Mouse (Mus musculus): ENCODE results near the gene Mgst2. TPM values are rescaled to one million over a fixed set of nuclear protein-coding genes. Genes with fewer than 3 reads are reported as not detected.

The Mgst2 gene
- polyA plus RNA-seq, 1 experiment from 2014 or later, result not detected

DNA sequence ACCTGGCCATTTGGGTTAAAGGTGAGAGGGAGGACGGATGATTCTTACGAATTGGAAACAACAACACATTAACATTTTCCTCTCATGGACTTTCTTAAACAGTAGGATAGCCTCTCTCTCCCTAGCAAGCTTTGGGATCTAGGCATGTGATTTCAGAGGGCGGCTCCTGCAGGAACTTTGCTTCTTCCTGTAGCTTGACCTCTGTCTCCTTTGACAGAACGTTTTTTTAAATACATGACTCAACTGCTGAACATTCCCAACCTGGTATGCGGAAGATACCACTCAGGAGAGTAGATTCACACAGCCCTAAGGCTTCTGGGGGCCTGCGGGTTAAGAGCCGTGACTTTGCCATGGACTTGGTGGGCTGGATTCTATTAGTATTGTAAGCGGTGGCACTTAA, 10.7 kb upstream of the Mgst2 start:
- Histone ChIP-seq H3K9me3 (ENCODE audit: control insufficient read depth, low read length) (no peaks in the 10 kb centered on the region), H3K4me3 (ENCODE audit: low read depth, low read length) (no peak overlapping the region), H3K9ac (ENCODE audit: low read length) (no peak overlapping the region), H3K4me1 (ENCODE audit: control insufficient read depth, insufficient read depth, low read length) (peaks cover 9% of the 10 kb centered on the region), H3K36me3 (ENCODE audit: control insufficient read depth, insufficient read depth, low read length) (no peaks in the 10 kb centered on the region), H3K27me3 (ENCODE audit: control insufficient read depth, insufficient read depth, low read length) (no peaks in the 10 kb centered on the region), H3K4me2 (no peak overlapping the region), H3K27ac (ENCODE audit: low read depth, low read length) (no peak overlapping the region)
- ATAC-seq (ENCODE audit: low FRiP score) (no peak), DNase-seq (ENCODE audit: low spot score, missing footprints) (no peak)
- 83% methylated on average over 8 of the region's 8 CpGs for WGBS

DNA sequence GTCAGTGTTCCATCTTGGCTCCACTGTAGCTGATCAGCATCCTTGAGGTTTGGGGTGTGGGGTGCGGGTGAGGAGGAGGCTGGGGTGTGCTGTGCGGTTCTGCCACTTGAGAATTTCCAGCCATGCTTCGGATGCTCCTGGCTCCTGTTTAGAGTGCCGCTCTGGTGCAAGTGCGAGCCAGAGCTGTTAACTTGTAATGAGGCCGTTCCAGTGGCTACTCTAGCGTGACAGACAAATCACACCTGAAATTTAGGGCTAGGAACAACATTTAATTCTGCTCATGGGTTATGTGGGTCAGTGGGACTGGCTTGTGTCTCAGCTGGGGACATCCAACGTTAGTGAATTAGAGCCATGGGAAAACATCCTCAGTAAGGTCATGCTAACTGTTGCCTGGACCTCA, 10.2 kb upstream of the Mgst2 start:
- 89% methylated on average over 8 of the region's 8 CpGs for WGBS
- Histone ChIP-seq H3K9me3 (ENCODE audit: control insufficient read depth, low read length) (no peaks in the 10 kb centered on the region), H3K9ac (ENCODE audit: low read length) (no peak overlapping the region), H3K4me3 (ENCODE audit: low read depth, low read length) (no peak overlapping the region), H3K27me3 (ENCODE audit: control insufficient read depth, insufficient read depth, low read length) (no peaks in the 10 kb centered on the region), H3K27ac (ENCODE audit: low read depth, low read length) (no peak overlapping the region), H3K4me1 (ENCODE audit: control insufficient read depth, insufficient read depth, low read length) (peaks cover 9% of the 10 kb centered on the region), H3K4me2 (no peak overlapping the region), H3K36me3 (ENCODE audit: control insufficient read depth, insufficient read depth, low read length) (no peaks in the 10 kb centered on the region)
- no peak for ATAC-seq (ENCODE audit: low FRiP score)
- no peak for DNase-seq (ENCODE audit: low spot score, missing footprints)

DNA sequence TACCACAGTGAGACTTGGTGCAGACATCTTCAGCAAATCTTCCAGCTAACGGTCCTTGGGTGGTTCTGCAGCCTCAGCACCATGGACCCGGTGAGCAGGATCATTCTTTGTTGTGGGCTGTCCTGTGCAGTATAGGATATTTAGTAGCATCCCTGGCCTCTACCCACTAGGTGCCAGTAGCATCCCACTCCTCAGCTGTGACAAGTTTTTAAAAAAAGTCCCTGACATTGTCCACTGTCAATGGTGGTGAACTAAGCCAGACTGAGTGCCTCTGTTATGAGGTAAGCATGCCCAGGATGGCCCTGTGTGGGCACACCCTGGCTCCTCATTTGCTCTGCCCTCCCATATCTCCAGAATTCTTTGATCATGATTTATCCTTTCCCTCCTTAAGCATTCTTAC, 9.0 kb upstream of the Mgst2 start:
- no peak overlapping the region for H3K4me3 ChIP-seq (ENCODE audit: low read depth, low read length)
- H3K36me3 ChIP-seq (ENCODE audit: control insufficient read depth, insufficient read depth, low read length), result no peaks in the 10 kb centered on the region
- no peak overlapping the region for H3K4me2 ChIP-seq
- ATAC-seq (ENCODE audit: low FRiP score), result 0 out of 2 replicates have a peak, but pooled peaks have one; percentile 8
- no peak overlapping the region for H3K9ac ChIP-seq (ENCODE audit: low read length)
- no peaks in the 10 kb centered on the region for H3K9me3 ChIP-seq (ENCODE audit: control insufficient read depth, low read length)
- WGBS, result 81% methylated on average over 2 of the region's 2 CpGs
- H3K27ac ChIP-seq (ENCODE audit: low read depth, low read length), result no peak overlapping the region
- H3K4me1 ChIP-seq (ENCODE audit: control insufficient read depth, insufficient read depth, low read length), result peaks cover 9% of the 10 kb centered on the region
- no peaks in the 10 kb centered on the region for H3K27me3 ChIP-seq (ENCODE audit: control insufficient read depth, insufficient read depth, low read length)
- no peak for DNase-seq (ENCODE audit: low spot score, missing footprints)

DNA sequence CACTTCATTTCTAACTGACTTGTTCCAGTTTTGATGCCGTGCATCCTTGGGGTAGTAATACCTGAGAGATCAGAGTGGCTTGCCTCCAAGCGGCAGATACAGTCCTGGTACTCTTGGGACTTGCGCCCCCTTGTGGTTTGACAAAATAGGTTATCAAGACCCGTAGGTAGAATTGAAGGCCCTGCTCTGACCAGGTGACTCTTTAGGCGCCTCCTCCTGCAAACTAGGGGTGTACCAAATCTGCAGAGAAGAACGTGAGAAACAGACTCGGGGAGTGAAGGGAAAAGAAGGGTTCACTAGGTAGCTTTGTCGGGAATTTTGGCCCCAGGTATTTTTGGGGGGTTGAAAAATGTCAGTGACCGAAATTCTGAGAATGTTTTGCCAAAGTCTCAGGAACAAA, 7.9 kb upstream of the Mgst2 start:
- peak overlapping the region; percentile 42; the same call in 1 of the 2 replicates for H3K9ac ChIP-seq (ENCODE audit: low read length)
- ATAC-seq (ENCODE audit: low FRiP score) (peak; percentile 73), DNase-seq (ENCODE audit: low spot score, missing footprints) (peak; percentile 97)
- no peak overlapping the region for H3K4me3 ChIP-seq (ENCODE audit: low read depth, low read length)
- H3K27ac ChIP-seq (ENCODE audit: low read depth, low read length), result no peak overlapping the region
- H3K36me3 ChIP-seq (ENCODE audit: control insufficient read depth, insufficient read depth, low read length), result no peaks in the 10 kb centered on the region
- H3K4me1 ChIP-seq (ENCODE audit: control insufficient read depth, insufficient read depth, low read length), result peaks cover 9% of the 10 kb centered on the region
- H3K27me3 ChIP-seq (ENCODE audit: control insufficient read depth, insufficient read depth, low read length), result no peaks in the 10 kb centered on the region
- no peaks in the 10 kb centered on the region for H3K9me3 ChIP-seq (ENCODE audit: control insufficient read depth, low read length)
- WGBS, result 4% methylated on average over 9 of the region's 9 CpGs
- peak overlapping the region; percentile 37 for H3K4me2 ChIP-seq

DNA sequence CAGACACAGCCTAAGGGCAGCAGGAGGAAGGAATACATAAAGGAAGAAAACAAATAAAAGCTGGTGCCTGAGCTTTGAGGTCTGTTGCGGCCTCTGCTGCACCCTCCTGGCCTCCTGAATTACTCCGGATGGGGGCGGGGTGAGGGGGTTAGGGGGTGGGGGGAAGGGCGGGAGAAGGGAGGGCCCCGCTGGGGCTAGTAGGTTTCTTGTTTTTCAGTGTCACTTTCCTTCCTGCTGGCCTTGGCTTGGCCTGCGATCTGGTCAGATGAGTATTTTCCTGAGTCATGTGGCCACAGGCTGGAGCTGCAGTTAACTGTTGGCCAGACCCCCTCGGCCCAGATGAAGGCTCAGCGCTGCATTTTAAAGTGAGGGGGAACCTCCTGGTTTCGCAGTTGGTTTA, 7.5 kb upstream of the Mgst2 start:
- ATAC-seq (ENCODE audit: low FRiP score), result peak; percentile 61; the same call in 1 of the 2 replicates
- peaks cover 9% of the 10 kb centered on the region for H3K4me1 ChIP-seq (ENCODE audit: control insufficient read depth, insufficient read depth, low read length)
- H3K4me3 ChIP-seq (ENCODE audit: low read depth, low read length), result no peak overlapping the region

DNA sequence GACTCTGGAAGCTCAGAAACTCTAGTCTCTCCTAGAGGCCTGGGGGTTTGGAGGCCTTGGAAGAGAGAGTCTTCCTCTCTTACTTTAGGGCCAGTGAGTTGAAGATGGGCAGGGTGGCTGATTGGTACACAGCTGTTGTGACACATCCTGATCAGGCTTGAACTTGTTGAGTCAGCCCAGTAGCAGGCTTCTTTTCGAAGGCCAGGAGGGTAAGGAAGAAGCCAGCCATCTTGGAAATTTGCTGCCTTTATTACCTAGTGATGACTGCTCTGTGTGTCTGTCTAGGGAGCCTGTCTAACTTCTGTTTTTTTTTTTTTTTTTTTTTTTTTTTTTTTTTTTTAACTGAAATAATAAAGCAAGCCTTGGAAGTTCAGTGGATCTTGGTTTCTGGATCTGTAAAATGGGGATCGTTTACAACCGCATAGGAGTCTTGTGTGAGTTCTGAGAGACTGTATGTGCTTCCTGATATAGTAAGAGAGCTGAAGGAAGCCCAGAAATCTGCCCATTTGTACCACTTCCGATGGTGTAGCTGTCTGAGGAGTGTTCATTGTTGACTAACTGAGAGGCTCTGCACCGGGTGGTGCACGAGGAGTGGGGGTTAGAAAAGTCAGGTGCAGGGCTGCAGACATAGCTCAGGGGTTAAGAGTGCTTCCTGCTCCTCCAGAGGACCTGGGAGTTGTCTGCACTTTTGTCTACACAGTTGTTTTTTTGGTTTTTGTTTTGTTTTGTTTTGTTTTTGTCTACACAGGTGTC, 5.7 kb upstream of the Mgst2 start:
- no peak for ATAC-seq (ENCODE audit: low FRiP score)
- Histone ChIP-seq H3K9ac (ENCODE audit: low read length) (no peak overlapping the region), H3K4me3 (ENCODE audit: low read depth, low read length) (no peak overlapping the region), H3K9me3 (ENCODE audit: control insufficient read depth, low read length) (no peaks in the 10 kb centered on the region), H3K36me3 (ENCODE audit: control insufficient read depth, insufficient read depth, low read length) (no peaks in the 10 kb centered on the region), H3K4me1 (ENCODE audit: control insufficient read depth, insufficient read depth, low read length) (peaks cover 9% of the 10 kb centered on the region), H3K27me3 (ENCODE audit: control insufficient read depth, insufficient read depth, low read length) (no peaks in the 10 kb centered on the region), H3K4me2 (no peak overlapping the region), H3K27ac (ENCODE audit: low read depth, low read length) (no peak overlapping the region)
- WGBS, result 85% methylated on average over 6 of the region's 6 CpGs
- no peak for DNase-seq (ENCODE audit: low spot score, missing footprints)

More for the DNA sequence above, 7.5 kb upstream of the Mgst2 start:
- WGBS, result 5% methylated on average over 8 of the region's 9 CpGs
- no peak overlapping the region for H3K27ac ChIP-seq (ENCODE audit: low read depth, low read length)
- peak overlapping the region; percentile 37 for H3K4me2 ChIP-seq
- H3K9me3 ChIP-seq (ENCODE audit: control insufficient read depth, low read length), result no peaks in the 10 kb centered on the region
- peak; percentile 89 for DNase-seq (ENCODE audit: low spot score, missing footprints)
- no peaks in the 10 kb centered on the region for H3K36me3 ChIP-seq (ENCODE audit: control insufficient read depth, insufficient read depth, low read length)
- no peaks in the 10 kb centered on the region for H3K27me3 ChIP-seq (ENCODE audit: control insufficient read depth, insufficient read depth, low read length)
- H3K9ac ChIP-seq (ENCODE audit: low read length), result peak overlapping the region; percentile 42; the same call in 1 of the 2 replicates

DNA sequence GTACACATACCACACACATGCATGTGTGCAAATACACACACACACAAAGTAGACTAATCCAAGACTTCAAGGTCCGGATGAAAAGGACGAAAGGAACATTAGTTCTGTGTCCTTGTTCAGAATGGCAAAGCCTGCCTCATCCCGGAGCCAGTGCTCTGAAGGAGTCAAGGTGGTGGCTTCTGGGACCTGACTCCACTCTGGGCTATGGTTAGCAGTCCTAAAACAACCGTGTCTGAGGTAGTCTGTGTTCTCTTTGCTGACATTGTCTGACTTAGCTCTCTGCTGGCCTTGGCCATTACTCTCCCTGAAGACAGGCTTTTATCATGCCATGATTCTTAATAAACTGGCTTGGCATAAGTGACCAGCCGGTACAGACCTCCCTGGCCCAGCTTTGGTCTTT, 745 bp upstream of the Mgst2 start:
- Histone ChIP-seq H3K9me3 (ENCODE audit: control insufficient read depth, low read length) (no peaks in the 10 kb centered on the region), H3K9ac (ENCODE audit: low read length) (no peak overlapping the region), H3K4me3 (ENCODE audit: low read depth, low read length) (no peak overlapping the region), H3K4me2 (no peak overlapping the region), H3K36me3 (ENCODE audit: control insufficient read depth, insufficient read depth, low read length) (no peaks in the 10 kb centered on the region), H3K4me1 (ENCODE audit: control insufficient read depth, insufficient read depth, low read length) (no peaks in the 10 kb centered on the region), H3K27me3 (ENCODE audit: control insufficient read depth, insufficient read depth, low read length) (no peaks in the 10 kb centered on the region), H3K27ac (ENCODE audit: low read depth, low read length) (no peak overlapping the region)
- WGBS, result 86% methylated on average over 5 of the region's 5 CpGs
- no peak for ATAC-seq (ENCODE audit: low FRiP score)
- no peak for DNase-seq (ENCODE audit: low spot score, missing footprints)

DNA sequence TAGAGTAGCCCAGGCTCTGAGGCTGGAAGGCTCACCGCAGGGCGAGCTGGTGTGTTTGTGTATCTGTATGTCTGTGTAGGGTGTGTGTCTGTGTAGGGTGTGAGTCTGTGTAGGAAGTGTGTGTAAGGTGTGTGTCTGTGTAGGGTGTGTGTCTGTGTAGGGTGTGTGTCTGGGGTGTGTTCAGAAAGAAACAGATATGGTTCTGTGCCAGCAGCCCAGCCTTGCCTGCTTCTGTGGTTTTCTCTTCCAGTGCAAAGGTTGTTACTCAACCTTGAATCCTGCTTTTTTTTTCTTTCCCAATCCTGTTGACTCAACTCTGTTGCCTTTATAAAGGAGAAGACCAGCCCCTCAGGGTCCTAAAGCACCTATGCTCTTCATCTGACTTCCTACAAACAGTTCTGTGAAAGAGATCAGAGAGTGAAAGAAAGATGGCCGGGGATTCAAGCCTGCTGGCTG, 689 bp downstream of the Mgst2 start:
- H3K36me3 ChIP-seq (ENCODE audit: control insufficient read depth, insufficient read depth, low read length), result no peaks in the 10 kb centered on the region
- DNase-seq (ENCODE audit: low spot score, missing footprints), result no peak
- H3K27ac ChIP-seq (ENCODE audit: low read depth, low read length), result no peak overlapping the region
- H3K9me3 ChIP-seq (ENCODE audit: control insufficient read depth, low read length), result no peaks in the 10 kb centered on the region
- no peaks in the 10 kb centered on the region for H3K27me3 ChIP-seq (ENCODE audit: control insufficient read depth, insufficient read depth, low read length)
- no peak for ATAC-seq (ENCODE audit: low FRiP score)
- WGBS, result 79% methylated on average over 3 of the region's 3 CpGs
- H3K9ac ChIP-seq (ENCODE audit: low read length), result no peak overlapping the region
- no peak overlapping the region for H3K4me3 ChIP-seq (ENCODE audit: low read depth, low read length)
- no peak overlapping the region for H3K4me2 ChIP-seq
- H3K4me1 ChIP-seq (ENCODE audit: control insufficient read depth, insufficient read depth, low read length), result no peaks in the 10 kb centered on the region

DNA sequence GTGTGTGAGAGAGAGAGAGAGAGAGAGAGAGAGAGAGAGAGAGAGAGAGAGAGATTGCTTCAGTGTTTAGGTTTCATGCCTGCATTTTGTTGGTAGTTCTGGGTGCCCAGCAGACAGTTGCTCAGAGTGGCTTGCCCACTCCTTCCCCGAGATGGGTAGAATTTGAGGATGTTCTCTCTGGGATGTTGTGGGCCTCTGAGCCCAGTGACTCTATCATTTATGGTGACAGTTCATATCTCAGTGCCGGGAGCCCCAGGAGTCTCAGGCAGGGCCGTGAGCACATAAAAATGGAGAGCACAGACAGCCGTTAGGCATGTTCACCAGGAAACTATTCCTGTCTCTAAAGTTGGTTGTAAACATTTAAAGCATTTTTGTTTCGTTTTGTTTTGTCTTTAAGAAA, 1.2 kb downstream of the Mgst2 start:
- no peak overlapping the region for H3K4me2 ChIP-seq
- H3K9me3 ChIP-seq (ENCODE audit: control insufficient read depth, low read length), result no peaks in the 10 kb centered on the region
- WGBS, result 74% methylated on average over 5 of the region's 5 CpGs
- DNase-seq (ENCODE audit: low spot score, missing footprints) (no peak), ATAC-seq (ENCODE audit: low FRiP score) (no peak)
- H3K36me3 ChIP-seq (ENCODE audit: control insufficient read depth, insufficient read depth, low read length), result no peaks in the 10 kb centered on the region
- no peak overlapping the region for H3K9ac ChIP-seq (ENCODE audit: low read length)
- no peaks in the 10 kb centered on the region for H3K4me1 ChIP-seq (ENCODE audit: control insufficient read depth, insufficient read depth, low read length)
- H3K27ac ChIP-seq (ENCODE audit: low read depth, low read length), result no peak overlapping the region
- no peaks in the 10 kb centered on the region for H3K27me3 ChIP-seq (ENCODE audit: control insufficient read depth, insufficient read depth, low read length)
- no peak overlapping the region for H3K4me3 ChIP-seq (ENCODE audit: low read depth, low read length)

All from midbrain, embryonic 11.5 days (tissue).